In genomic region chr5:90890519-90891463, GRCm38 (mm10) we compare ENCODE assay signal across 8 mouse cellular contexts. TPM values are rescaled to one million over a fixed set of nuclear protein-coding genes. Genes with fewer than 3 reads are reported as not detected.
A peak's percentile ranks its signal among the peaks of the same experiment; 100 is the strongest.
DNase-seq lines count a peak whose midpoint lies in the region; ATAC-seq lines count a peak whose summit lies in the region.

Gene Cxcl1 (plus strand): TSS chr5:90891241.

- ATAC-seq in intestine, embryonic 15.5 days, result peak; percentile 94
- peak; percentile 82 for ATAC-seq in liver, embryonic 16.5 days (ENCODE audit: low read depth)
- ATAC-seq in neural tube, embryonic 11.5 days (ENCODE audit: insufficient read depth, low FRiP score, low TSS enrichment), result peak; percentile 78
- ATAC-seq in activated CD4-positive, CD25-positive, alpha-beta regulatory T cell, adult 4 months, result no peak

- intact Hi-C loops in gastrocnemius, postnatal 36 days (cut with DNase I), result no loop called here

- DNase-seq in NIH3T3 (ENCODE audit: low read depth), result peak; percentile 77
- peak; percentile 43 to 66 for DNase-seq in cerebellum, postnatal 14 days
- DNase-seq in gastrocnemius, postnatal 36 days, result peak; percentile 38 to 46
- DNase-seq in neural tube, embryonic 11.5 days (ENCODE audit: low spot score), result peak; percentile 58
- DNase-seq in thymus, postnatal 10 days (ENCODE audit: low spot score in 2 of 2), result no peak

- H3K27ac ChIP-seq in intestine, embryonic 15.5 days, result 0 out of 2 replicates have a peak within 1 kb of the TSS, but pooled peaks have one; percentile 44
- H3K27ac ChIP-seq in liver, embryonic 16.5 days (ENCODE audit: low read length), result peak within 1 kb of the TSS; percentile 77
- no peak within 1 kb of the TSS for H3K27ac ChIP-seq in neural tube, embryonic 11.5 days (ENCODE audit: low read depth, low read length)

- H3K36me3 ChIP-seq in intestine, embryonic 15.5 days, result no peaks in the 10 kb centered on the region
- H3K36me3 ChIP-seq in liver, embryonic 16.5 days (ENCODE audit: control insufficient read depth, insufficient read depth), result no peaks in the 10 kb centered on the region
- H3K36me3 ChIP-seq in neural tube, embryonic 11.5 days (ENCODE audit: control insufficient read depth, insufficient read depth, low read length), result no peaks in the 10 kb centered on the region

- peak within 1 kb of the TSS; percentile 64 for H3K9ac ChIP-seq in intestine, embryonic 15.5 days
- H3K9ac ChIP-seq in liver, embryonic 16.5 days (ENCODE audit: low read depth, low read length), result peak within 1 kb of the TSS; percentile 51
- H3K9ac ChIP-seq in neural tube, embryonic 11.5 days (ENCODE audit: low read length), result peak within 1 kb of the TSS; percentile 47

- no peaks in the 10 kb centered on the region for H3K9me3 ChIP-seq in intestine, embryonic 15.5 days
- H3K9me3 ChIP-seq in liver, embryonic 16.5 days (replicated peaks; ENCODE audit: control insufficient read depth, low read length), result no peaks in the 10 kb centered on the region
- H3K9me3 ChIP-seq in neural tube, embryonic 11.5 days (ENCODE audit: control insufficient read depth, low read length), result no peaks in the 10 kb centered on the region

- H3K4me3 ChIP-seq in intestine, embryonic 15.5 days (replicated peaks), result peak within 1 kb of the TSS; percentile 52
- H3K4me3 ChIP-seq in liver, embryonic 16.5 days (ENCODE audit: low read depth, low read length), result peak within 1 kb of the TSS; percentile 53
- H3K4me3 ChIP-seq in neural tube, embryonic 11.5 days (ENCODE audit: low read depth, low read length), result peak within 1 kb of the TSS; percentile 37

- H3K27me3 ChIP-seq in intestine, embryonic 15.5 days (replicated peaks), result no peaks in the 10 kb centered on the region
- H3K27me3 ChIP-seq in liver, embryonic 16.5 days (ENCODE audit: control insufficient read depth, insufficient read depth, low read depth, low read length), result no peaks in the 10 kb centered on the region
- H3K27me3 ChIP-seq in neural tube, embryonic 11.5 days (ENCODE audit: control insufficient read depth, insufficient read depth, low read length), result no peaks in the 10 kb centered on the region

- no peaks in the 10 kb centered on the region for H3K4me1 ChIP-seq in intestine, embryonic 15.5 days (replicated peaks)
- H3K4me1 ChIP-seq in liver, embryonic 16.5 days (ENCODE audit: control insufficient read depth, low read depth, low read length), result no peaks in the 10 kb centered on the region
- no peaks in the 10 kb centered on the region for H3K4me1 ChIP-seq in neural tube, embryonic 11.5 days (ENCODE audit: control insufficient read depth, insufficient read depth, low read length)

- H3K4me2 ChIP-seq in intestine, embryonic 15.5 days (replicated peaks), result peak within 1 kb of the TSS; percentile 91
- H3K4me2 ChIP-seq in liver, embryonic 16.5 days (ENCODE audit: low read depth, low read length), result peak within 1 kb of the TSS; percentile 55
- peak within 1 kb of the TSS; percentile 89 for H3K4me2 ChIP-seq in neural tube, embryonic 11.5 days (ENCODE audit: low read depth)

- WGBS in intestine, embryonic 15.5 days, result 11% methylated on average over 30 of the region's 30 CpGs
- 7% methylated on average over 30 of the region's 30 CpGs for WGBS in liver, embryonic 16.5 days (ENCODE audit: insufficient replicate concordance)
- WGBS in neural tube, embryonic 11.5 days, result 7% methylated on average over 30 of the region's 30 CpGs

RNA-seq across cellular contexts. Expression of gene Cxcl1, which starts in this region (rescaled TPM):
- total RNA-seq in gastrocnemius, postnatal 36 days (2021), result under 1 TPM in 1 of 2 experiments, not detected in 1; 0.36 TPM
- polyA plus RNA-seq in intestine, embryonic 15.5 days (2015; fragmentation: Nextera tagmentation; extraction: Ambion mirVana), result 0.39 and 0.68 TPM in 2 replicates
- polyA plus RNA-seq in liver, embryonic 16.5 days (2015; fragmentation: Nextera tagmentation; extraction: Ambion mirVana), result 1.4 and 1.5 TPM in 2 replicates
- not detected in 2 replicates for polyA plus RNA-seq in neural tube, embryonic 11.5 days (2014; fragmentation: Nextera tagmentation; extraction: Ambion mirVana)
- polyA plus RNA-seq in activated CD4-positive, CD25-positive, alpha-beta regulatory T cell, adult 4 months (2017; shearing (Covaris generic)), result not detected

Comparison
In these comparisons a context has a peak if more than half of its experiments do, and no peak if none do; other contexts are left out.
1. Peak in DNase-seq in gastrocnemius, postnatal 36 days; RNA of the gene not detected or under 1 TPM.
2. Peak in ATAC-seq, H3K4me3 ChIP-seq, H3K27ac ChIP-seq, H3K9ac ChIP-seq and H3K4me2 ChIP-seq in intestine, embryonic 15.5 days; RNA of the gene not detected or under 1 TPM.
3. Peak in DNase-seq, ATAC-seq, H3K4me3 ChIP-seq, H3K9ac ChIP-seq and H3K4me2 ChIP-seq in neural tube, embryonic 11.5 days; RNA of the gene not detected or under 1 TPM.
4. DNase-seq: peak in NIH3T3 (single experiment) and cerebellum, postnatal 14 days (2 of 2); none in thymus, postnatal 10 days (0 of 2).
5. Peak in every context shown above with its lines, with median percentiles within 50 percentile points of each other: H3K4me2 ChIP-seq, H3K4me3 ChIP-seq and H3K9ac ChIP-seq.